Mouse (Mus musculus) c-Kit-positive CD71-positive TER-119-positive erythroid progenitor cells, embryonic 14.5 days (primary cell): ENCODE results near the gene Megf8.

Source experiments
- DNase-seq: peaks from one replicate; pipeline ENCODE4 v3.0.0-alpha.2; 2013; ENCODE audit warnings: low spot score

Gene Megf8

GRCm38 (mm10) chr7:25402671-25403101 is 85.7 kb downstream of the Megf8 start:
- DNase-seq: peak; percentile 54

- DNase-seq: no peak
These were observed 89.5 kb downstream of the Megf8 start for GRCm38 (mm10) chr7:25406468-25406867.

GRCm38 (mm10) chr7:25409114-25409760 is 92.3 kb downstream of the Megf8 start:
- no peak for DNase-seq

GRCm38 (mm10) chr7:25410969-25411615 is 94.1 kb downstream of the Megf8 start:
- no peak for DNase-seq

GRCm38 (mm10) chr7:25411861-25412260 is 94.9 kb downstream of the Megf8 start:
- no peak for DNase-seq

GRCm38 (mm10) chr7:25412833-25413441 is 96.0 kb downstream of the Megf8 start, which contains the start of gene Cxcl17:
TSS of gene Cxcl17 (minus strand) at chr7:25412886.
- no peak for DNase-seq
